32 mouse cellular contexts compared by ENCODE assay signal in genomic region chr16:92034676-92035075, GRCm38 (mm10). TPM values are rescaled to one million over a fixed set of nuclear protein-coding genes. Genes with fewer than 3 reads are reported as not detected.
"Had no signal": no experiment of that assay in that cellular context is flagged by ENCODE, and none has a peak within 500 bp of the region (broad histone marks: within the 10 kb centered on the region; RNA-seq: fewer than 3 reads in every experiment).

No protein-coding gene starts in this region.

- H3K27me3 ChIP-seq: embryonic facial prominence, embryonic 12.5 days; embryonic facial prominence, embryonic 13.5 days; embryonic facial prominence, embryonic 15.5 days; forebrain, embryonic 12.5 days; forebrain, embryonic 13.5 days; forebrain, embryonic 15.5 days had no signal

- H3K27ac ChIP-seq: embryonic facial prominence, embryonic 10.5 days; embryonic facial prominence, embryonic 12.5 days; embryonic facial prominence, embryonic 13.5 days; embryonic facial prominence, embryonic 15.5 days; forebrain, embryonic 10.5 days; forebrain, embryonic 12.5 days; forebrain, embryonic 13.5 days; forebrain, embryonic 15.5 days; gastrocnemius, adult 2 months; heart, adult 2 months had no signal

- H3K4me1 ChIP-seq: embryonic facial prominence, embryonic 12.5 days; embryonic facial prominence, embryonic 13.5 days; embryonic facial prominence, embryonic 15.5 days; forebrain, embryonic 12.5 days; forebrain, embryonic 13.5 days; forebrain, embryonic 15.5 days had no signal

- DNase-seq: cerebellum, adult 2 months; cerebellum, adult 8-10 months; cerebellum, adult 9-10 months; cerebellum, adult 9-11 months; cerebellum, postnatal 10 days; cerebellum, postnatal 14 days; cerebellum, postnatal 25 days; cerebellum, postnatal 36 days; embryo, embryonic 11 days; forebrain, postnatal 0 days; gastrocnemius, adult 2 months; gastrocnemius, postnatal 10 days; gastrocnemius, postnatal 14 days; gastrocnemius, postnatal 25 days; gastrocnemius, postnatal 36 days; heart, adult 18-20 months; heart, adult 2 months had no signal

- H3K4me3 ChIP-seq: embryonic facial prominence, embryonic 10.5 days; embryonic facial prominence, embryonic 12.5 days; embryonic facial prominence, embryonic 13.5 days; embryonic facial prominence, embryonic 15.5 days; erythroblast, embryonic 14.5 days; forebrain, embryonic 10.5 days; forebrain, embryonic 12.5 days; forebrain, embryonic 13.5 days; forebrain, embryonic 15.5 days; gastrocnemius, adult 2 months; heart, adult 2 months had no signal

- H3K9me3 ChIP-seq: embryonic facial prominence, embryonic 10.5 days; embryonic facial prominence, embryonic 12.5 days; embryonic facial prominence, embryonic 13.5 days; embryonic facial prominence, embryonic 15.5 days; forebrain, embryonic 10.5 days; forebrain, embryonic 12.5 days; forebrain, embryonic 13.5 days; forebrain, embryonic 15.5 days had no signal

- H3K36me3 ChIP-seq: embryonic facial prominence, embryonic 10.5 days; embryonic facial prominence, embryonic 12.5 days; embryonic facial prominence, embryonic 13.5 days; embryonic facial prominence, embryonic 15.5 days; forebrain, embryonic 10.5 days; forebrain, embryonic 12.5 days; forebrain, embryonic 15.5 days had no signal

- H3K4me2 ChIP-seq: embryonic facial prominence, embryonic 12.5 days; embryonic facial prominence, embryonic 13.5 days; embryonic facial prominence, embryonic 15.5 days; forebrain, embryonic 12.5 days; forebrain, embryonic 13.5 days; forebrain, embryonic 15.5 days had no signal

- ATAC-seq: forebrain, embryonic 13.5 days; forebrain, embryonic 14.5 days; forebrain, embryonic 15.5 days; forebrain, embryonic 16.5 days; forebrain, postnatal 0 days had no signal

- H3K9ac ChIP-seq: embryonic facial prominence, embryonic 12.5 days; embryonic facial prominence, embryonic 13.5 days; embryonic facial prominence, embryonic 15.5 days; forebrain, embryonic 12.5 days; forebrain, embryonic 13.5 days; forebrain, embryonic 15.5 days; forebrain, postnatal 0 days had no signal

RNA-seq across cellular contexts. Expression of gene Mrps6, which starts 23.4 kb away (rescaled TPM):
- polyA plus RNA-seq: erythroblast, embryonic 14.5 days had no signal

RNA-seq across cellular contexts. Expression of gene Gm49711, which starts 23.4 kb away (rescaled TPM):
- total RNA-seq: common myeloid progenitor, adult 5-6 weeks; forebrain, postnatal 0 days; gastrocnemius, adult 18-20 months; gastrocnemius, adult 2 months; gastrocnemius, adult 8-10 months; gastrocnemius, postnatal 10 days; gastrocnemius, postnatal 14 days; gastrocnemius, postnatal 25 days; gastrocnemius, postnatal 36 days; granulocyte monocyte progenitor cell, adult 5-6 weeks; heart, adult 18-20 months; heart, adult 2 months had no signal
- polyA plus RNA-seq: embryonic facial prominence, embryonic 10.5 days; heart, adult 2 months had no signal

RNA-seq across cellular contexts. Expression of gene Slc5a3, which starts 23.4 kb away (rescaled TPM):
- polyA plus RNA-seq: erythroblast, embryonic 14.5 days had no signal
